Mouse (Mus musculus): Measurements from ENCODE around the gene Dll3. TPM values are rescaled to one million over a fixed set of nuclear protein-coding genes. Genes with fewer than 3 reads are reported as not detected.

The Dll3 gene
- total RNA-seq, 2 experiments from 2014 or later: 0.25 TPM; not detected in 1

DNA sequence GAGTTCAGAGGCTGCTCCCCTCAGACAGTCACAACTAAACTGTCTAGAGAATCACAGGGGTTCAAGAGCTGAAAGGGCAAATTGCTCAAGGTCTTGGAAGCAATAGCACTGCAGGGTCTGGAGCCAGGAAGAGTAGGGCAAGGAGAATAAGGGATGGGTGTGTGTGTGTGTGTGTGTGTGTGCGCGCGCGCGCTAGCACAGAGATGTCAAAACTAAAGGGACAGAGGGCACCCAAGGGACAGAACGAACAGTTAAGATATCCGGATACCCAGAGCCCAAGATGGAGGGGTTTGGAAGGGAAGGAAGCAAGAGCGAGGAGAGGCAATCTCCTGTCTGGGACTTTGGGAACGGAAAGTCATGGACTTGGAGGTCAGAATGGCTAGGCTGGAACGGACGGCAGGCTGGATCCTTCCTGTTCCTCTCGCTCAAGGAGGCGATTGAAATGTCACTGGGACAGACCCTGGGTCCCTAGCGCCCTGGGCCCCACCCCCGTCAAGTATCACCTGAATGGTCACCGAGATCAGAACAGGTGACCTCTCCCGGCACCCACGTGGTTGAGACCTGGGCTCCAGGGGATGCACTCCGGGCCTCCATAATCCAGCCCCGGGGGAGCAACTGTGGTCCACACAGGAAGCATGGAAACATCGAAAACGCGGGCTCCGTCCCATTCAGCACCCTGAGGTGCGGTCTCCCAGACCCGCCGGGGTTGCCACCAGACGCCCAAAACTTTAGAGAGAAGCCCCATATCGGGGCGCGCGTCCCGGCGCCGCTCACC, 9.3 kb upstream of the Dll3 start:
- peak; percentile 12 for ATAC-seq (replicated peaks; ENCODE audit: poor library complexity)

DNA sequence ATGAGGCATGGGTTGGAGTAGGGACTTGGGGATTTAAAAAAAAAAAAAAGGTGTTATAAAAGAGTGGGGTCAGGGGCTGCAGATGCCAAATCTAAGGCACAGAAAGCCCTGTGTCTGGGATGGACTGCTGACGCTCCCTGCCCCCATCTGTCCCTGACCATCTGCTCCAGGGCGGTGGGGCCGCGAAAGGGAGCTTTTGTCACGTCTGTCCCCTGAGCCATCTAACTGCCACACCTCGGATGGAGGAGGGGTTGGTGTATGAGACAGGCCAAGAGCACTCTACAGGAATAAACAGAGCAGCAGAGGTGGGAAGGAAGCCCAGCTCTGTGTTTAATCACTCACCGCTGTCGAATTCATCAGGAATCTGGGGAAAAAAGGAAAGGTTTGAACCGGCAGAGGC, 7.7 kb upstream of the Dll3 start:
- ATAC-seq (replicated peaks; ENCODE audit: poor library complexity): no peak

DNA sequence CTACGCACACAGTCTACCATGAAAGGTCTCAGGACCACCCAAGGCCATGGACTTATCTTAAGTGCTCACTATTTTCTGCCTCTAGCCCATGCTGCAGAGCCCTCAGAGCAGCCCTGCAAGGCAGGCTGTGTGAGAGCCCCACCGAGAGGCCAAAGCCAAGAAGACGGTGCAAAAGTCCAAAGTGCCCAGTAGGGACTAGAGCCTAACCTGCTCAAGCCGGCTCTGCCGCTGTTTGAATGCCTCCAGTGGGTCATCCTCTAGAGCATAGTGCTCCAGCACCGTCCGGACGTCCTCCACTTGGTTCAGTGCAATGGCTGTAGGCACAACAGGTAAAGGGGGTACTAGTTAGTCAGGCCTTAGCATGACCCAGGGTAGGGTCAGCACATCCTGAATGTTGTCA, 4.2 kb upstream of the Dll3 start:
- ATAC-seq (replicated peaks; ENCODE audit: poor library complexity): no peak

DNA sequence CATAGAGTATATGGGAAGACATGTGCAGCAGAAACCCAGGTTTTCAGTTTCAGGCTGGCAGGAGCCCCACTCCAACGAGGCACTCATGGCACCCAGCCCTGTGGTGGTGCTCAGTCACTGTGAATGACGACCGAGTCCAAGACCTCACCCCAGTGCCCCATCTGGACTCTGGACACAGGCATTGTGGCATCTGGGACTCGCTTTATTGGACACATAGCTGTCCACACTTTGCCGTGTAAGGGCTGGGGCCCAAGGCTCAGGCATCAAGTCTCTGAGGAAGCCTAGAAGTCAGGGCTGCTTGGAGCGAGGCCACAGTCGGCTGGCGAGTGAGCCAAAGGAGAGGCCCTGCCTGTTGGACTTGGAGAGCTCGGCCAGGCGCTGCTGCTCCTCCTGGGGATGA, 3.6 kb upstream of the Dll3 start:
- ATAC-seq (replicated peaks; ENCODE audit: poor library complexity): no peak

DNA sequence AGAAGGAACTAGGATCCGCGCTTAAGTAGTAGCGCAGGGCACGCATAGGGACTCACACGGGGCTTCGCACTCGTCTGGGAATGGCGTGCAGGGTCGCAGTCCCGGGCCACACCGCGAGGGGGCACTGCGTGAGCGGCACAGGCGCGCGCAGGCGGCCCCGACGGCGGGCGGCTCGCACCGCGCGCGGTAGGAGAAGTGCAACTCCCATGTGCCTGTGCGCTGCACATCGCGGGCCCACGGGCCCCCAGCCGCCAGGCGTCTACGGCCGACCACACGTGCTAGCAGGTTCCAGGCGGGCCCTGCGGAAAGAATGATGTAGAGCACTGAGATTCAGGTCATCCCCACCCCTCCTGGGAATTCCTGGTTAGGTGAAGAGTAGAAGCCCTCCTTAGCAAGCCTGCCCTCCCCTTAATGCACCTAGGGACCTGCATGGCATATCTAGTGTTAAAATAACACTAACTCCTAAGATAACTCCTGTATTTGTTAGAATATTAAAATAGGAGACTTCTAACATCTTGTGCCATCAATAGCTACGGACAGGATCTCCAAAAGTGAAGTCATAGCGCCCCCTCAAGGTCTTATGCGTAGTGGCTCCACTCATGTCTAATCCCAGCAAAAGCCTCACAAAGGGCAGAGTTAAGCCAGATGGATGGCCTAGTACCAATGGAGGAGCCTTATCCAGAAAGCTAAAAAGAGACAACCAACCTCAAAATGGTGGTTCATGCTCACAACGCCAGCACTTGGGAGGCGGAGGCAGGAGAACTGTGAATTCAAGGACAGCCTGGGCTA, 3.0 kb downstream of the Dll3 start:
- peak; percentile 79 for ATAC-seq (replicated peaks; ENCODE audit: poor library complexity)

DNA sequence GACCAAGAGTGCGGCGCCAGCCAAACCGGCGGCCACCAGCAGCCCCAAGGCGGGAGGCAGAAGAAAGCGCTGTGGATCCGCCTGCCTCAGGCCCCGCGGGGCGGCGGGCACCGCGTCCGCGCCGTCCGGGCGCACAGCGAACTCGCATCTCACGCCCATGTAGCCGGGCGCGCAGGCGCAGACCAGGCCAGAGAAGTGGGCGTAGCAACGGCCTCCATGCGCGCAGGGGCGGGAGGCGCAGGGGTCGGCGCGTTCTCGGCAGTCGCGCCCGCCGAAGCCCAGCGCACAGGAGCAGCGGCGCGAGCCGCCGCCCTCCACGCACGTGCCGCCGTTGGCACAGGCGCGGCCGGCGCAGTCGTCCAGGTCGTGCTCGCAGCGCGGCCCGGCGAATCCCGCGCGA, 7.6 kb downstream of the Dll3 start:
- peak; percentile 57 for ATAC-seq (replicated peaks; ENCODE audit: poor library complexity)

DNA sequence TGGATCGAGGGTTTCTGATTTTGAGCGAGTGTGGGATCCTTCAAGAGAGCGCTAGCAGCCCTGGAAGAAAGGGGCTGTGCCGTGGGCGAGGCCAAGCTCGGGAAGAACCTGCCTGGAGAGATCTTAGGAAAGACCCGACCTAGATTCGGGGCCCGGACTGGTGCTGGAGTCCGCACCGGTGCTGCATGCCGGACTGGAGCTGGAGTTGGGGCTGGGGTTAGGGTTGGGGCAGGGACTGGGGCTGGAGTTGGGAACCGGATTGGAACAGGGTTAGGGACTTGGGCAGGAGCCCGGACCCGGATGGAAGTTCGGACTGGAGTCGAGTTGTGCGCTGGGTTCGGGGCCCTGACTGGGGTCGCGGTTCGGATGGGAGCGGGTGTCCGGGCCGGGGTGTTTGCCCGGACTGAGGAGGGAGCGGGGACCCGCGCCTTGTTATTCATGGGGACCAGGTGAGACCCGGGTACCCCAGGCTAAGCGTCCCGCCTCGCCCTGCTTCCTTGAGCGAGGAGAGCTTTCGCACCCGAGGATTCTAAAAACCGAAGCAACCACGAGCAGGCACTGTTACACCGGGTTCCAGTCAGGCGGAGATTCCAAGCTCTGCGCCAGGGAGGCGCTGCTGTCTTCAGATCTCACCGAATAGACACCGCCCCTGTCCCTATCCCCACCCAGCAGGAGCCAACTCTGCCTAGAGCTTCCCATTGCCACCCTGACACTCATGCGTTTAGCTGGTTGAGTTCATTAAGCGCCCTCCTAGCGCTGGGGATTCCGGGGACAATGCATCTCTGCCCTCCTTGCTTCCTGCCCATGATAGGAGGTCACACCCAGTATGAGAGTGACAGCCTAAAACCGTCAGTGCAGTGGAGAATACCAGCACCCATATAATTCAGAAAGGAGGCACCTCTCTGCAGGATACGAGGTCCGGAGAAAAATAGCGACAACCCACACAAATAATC, 11.1 kb downstream of the Dll3 start, which contains the start of gene Selenov:
Gene Selenov, minus strand, starts transcription at position 549 of the 953 bp plus-strand sequence.
- peak; percentile 37; the same call in 1 of the 2 replicates for ATAC-seq (replicated peaks; ENCODE audit: poor library complexity)

DNA sequence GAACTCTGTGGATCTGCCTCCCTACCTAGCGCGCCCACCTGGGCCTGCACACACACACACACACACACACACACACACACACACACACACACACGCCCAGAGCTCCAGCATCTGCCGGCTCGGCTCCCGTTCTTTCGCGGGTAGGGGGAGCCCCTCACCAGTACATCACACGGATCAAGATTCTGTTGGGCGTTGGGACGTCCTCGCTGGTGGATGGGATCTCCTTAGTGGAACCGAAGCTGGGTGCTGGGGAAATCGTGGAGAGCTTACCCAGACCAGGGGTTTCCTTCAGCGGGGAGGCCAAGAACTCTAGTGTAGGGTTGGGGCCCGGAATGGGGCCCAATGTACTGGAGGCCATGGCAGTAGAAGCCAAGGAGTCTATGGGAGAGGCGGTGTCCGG, 11.9 kb downstream of the Dll3 start:
- no peak for ATAC-seq (replicated peaks; ENCODE audit: poor library complexity)

DNA sequence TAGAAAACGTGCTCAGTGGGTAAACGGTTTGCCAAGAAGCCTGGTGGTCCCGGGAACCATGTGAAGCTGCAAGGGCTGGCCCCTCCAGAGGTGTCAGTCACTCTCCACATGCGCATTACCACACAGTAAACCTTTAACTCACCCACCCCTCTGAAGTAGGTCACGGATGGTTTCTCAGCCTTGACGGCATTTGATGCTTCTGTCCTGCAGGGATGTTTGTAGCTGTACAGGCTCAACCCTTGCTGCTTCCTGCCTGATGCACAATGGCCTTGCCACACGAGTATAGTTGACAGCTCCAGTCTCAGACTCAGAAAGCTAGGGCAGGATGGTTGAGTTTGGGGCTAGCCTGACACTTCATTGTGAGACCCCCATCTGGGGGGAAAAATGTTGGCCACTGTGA, 21.4 kb downstream of the Dll3 start:
- ATAC-seq (replicated peaks; ENCODE audit: poor library complexity): no peak

DNA sequence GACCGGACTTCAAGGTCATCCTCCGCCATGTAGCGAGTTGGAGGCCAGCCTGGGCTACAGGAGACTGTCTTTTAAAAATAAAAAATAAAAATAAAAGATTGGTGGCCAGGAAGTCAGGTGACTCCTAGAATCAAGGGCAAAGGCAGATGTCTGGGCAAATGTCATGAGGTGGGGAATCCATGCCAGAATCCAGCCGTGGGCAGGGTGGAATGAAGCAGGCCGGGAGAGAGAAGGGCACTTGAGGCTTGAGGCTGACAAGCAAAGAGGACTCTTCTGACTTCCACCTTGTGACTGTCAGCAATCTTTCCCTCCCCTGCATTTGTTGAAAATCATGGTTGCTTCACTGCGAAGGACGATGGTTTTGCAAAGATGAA, 23.8 kb downstream of the Dll3 start:
- no peak for ATAC-seq (replicated peaks; ENCODE audit: poor library complexity)

DNA sequence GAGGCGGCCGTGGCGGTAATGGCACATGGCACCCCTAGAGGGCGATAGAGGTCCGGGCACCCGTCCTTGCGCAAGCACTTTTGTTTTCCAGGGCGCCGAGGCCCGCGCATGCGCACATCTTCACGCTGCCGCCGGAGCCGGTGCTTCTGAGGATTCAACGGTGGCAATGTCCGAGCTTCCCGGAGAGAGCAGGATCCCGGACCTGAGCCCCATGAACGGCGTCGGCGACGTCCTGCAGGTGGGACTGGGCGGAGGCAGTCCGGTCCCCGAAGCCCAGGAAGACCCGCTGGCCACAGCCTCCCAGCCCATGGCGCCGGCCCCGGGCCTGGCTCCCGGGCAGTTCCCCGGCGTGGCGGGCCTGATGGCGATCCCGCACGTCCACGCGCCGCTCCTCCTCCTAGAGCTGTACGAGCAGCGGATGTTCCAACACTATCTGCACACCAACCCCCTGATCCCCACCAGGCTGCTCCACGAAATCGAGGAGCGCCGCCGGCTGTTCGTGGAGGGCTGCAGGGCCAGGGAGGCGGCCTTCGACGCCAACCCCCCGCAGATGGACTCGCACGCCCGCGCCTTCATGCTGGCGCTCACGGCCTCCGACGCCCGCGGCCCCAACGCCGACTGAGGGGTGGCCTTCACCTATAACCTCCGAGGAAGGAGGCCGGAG, 24.3 kb downstream of the Dll3 start, which contains the start of gene Eid2b:
Gene Eid2b, plus strand, starts transcription at position 125 of the 664 bp plus-strand sequence.
- peak; percentile 99 for ATAC-seq (replicated peaks; ENCODE audit: poor library complexity)

DNA sequence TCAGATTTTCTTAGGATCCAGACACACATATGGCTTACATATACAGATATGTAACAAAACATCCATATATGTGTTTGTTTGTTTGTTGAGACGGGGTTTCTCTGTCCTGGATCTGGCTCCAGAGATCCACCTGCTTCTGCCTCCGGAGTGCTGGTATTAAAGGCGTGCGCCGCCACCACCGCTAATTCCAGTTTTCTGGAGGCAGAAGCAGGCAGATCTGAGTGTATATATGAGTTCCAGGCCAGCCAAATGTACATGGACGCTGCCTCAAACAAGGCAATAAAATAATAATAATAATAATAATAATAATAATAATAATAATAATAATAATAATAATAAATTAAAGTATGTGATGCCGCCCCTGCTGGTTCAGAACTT, 24.8 kb downstream of the Dll3 start:
- ATAC-seq (replicated peaks; ENCODE audit: poor library complexity): no peak

DNA sequence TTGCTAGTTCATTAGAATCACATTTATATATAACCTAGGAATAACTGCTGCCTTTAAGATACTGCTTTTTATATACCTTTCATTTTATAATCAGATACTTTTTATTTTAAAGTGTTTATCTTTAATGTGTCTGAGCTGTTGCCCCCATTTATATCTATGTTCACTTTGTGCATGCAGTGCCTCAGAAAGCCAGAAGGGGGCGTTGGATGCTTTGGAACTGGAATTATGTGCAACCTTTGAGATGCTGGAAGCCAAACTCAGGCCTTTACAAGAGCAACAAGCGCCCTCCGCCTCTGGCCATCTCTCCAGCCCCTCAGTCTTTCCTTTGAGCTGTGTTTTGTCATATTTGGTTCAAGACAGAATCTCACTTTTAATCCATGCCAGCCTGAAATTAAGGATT, 30.3 kb downstream of the Dll3 start:
- no peak for ATAC-seq (replicated peaks; ENCODE audit: poor library complexity)

DNA sequence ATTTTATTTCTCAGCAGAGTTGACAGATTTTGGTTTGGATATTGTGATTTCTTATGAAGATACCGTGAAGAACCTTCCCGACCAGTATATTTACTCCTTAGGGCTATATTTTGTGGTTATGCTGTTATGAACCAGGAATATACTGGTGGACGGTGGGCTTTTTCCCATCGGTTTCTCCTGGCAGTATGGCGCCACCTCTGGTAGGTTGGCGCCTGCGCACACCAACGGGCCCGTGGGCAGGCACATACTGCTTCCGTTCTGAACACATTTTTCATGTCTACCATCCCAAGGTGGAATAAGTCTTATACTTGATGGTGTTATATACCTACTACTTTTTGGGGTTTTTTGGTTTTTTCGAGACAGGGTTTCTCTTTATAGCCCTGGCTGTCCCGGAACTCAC, 32.7 kb downstream of the Dll3 start:
- no peak for ATAC-seq (replicated peaks; ENCODE audit: poor library complexity)

DNA sequence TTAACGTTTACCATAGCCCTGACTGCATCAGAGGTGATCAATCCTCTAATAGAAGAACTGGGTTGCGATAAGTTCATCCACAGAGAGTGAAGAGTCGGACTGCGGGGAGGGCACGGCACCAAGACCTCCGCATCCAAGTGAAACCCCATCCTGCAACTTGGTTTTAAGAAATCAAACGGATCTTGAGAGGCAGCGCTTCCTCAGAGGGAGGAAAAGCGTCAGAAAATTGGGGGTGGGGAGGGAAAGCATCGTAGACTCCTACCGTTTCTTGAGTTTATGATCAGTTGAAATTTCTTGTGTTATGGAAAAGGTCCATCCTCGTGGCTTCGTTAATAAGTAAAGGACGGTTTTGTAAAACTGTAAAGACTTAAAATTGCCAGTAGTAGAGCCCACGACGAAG, 33.5 kb downstream of the Dll3 start:
- ATAC-seq (replicated peaks; ENCODE audit: poor library complexity): no peak

DNA sequence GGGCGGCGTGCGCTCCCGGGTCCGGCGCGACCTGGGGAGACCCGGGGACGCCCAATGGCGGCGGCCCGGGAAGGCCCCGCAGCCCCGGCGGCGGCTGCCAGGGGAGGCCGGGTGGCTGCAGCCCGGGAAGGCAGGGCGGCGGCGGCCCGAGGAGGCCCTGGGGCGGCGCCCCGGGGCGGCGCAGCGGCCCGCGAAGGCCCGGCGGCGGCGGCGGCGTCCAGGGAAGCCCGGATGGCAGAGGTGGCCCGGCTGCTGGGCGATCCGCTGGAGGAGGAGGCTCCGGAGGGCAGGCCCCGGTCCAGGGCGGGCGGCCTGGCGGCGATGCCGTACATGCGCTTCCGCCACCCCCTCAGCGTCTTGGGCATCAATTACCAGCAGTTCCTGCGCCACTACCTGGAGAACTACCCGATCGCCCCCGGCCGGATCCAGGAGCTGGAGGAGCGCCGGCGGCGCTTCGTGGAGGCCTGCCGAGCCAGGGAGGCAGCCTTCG, 34.0 kb downstream of the Dll3 start:
- peak; percentile 37; the same call in 1 of the 2 replicates for ATAC-seq (replicated peaks; ENCODE audit: poor library complexity)

DNA sequence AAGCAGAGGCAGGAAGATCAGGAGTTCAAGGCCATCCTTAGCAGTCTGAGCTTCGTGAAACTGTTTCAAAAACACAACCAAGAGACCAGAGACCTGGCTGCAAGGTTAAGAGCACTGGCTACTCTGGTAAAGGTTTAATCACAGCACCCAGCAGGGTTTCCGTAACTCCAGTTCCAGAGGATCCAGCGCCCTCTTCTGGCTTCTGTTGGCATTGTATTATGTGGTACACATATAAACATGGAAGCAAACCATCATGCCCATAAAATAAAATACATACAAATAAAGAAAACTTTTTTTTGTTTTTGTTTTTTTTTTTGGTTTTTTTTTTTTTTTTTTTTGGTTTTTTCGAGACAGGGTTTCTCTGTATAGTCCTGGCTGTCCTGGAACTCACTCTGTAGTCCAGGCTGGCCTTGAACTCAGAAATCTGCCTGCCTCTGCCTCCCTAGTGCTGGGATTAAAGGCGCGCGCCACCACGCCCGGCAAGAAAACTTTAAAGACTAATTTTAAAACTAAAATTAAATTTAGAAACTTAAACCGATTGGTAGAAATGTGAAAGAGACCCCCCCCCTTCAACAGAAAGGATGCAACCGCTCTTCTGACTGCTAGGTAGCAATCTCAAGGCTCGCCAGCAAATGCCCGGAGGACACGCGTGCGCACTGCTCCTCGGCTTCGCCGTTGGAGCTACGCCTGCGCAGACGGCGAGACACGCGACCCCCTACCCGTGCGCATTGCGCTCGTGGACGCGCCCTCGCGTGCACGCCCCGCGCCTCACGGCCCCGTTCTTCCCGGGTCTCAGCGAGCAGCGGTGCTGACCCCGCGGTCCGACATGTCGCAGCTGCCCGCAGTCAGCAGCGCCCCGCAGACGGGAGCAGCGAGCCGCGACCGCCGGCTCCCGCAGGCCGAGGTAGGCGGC, 34.7 kb downstream of the Dll3 start, which contains the start of gene Eid2:
Gene Eid2, plus strand, starts transcription at position 753 of the 913 bp plus-strand sequence.
- ATAC-seq (replicated peaks; ENCODE audit: poor library complexity): peak; percentile 59

DNA sequence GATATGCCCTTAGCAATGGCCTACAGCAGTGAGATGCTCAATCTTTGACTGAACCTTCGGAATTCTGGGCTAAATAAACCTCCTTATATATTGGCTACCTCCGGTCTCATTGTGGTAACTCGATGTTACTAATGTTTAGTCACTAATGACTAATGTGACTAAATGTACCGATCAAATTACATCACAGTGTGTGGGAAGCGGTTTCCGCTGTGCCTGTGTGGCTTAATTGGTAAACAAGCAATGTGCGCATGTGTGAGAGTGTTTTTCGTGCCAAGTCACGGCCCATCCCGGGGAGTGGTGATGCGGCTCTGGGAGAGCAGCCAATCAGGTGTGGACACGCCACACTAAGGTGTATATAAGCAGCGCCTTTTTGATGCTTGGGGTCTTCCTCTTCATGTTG, 36.6 kb downstream of the Dll3 start:
- ATAC-seq (replicated peaks; ENCODE audit: poor library complexity): no peak

DNA sequence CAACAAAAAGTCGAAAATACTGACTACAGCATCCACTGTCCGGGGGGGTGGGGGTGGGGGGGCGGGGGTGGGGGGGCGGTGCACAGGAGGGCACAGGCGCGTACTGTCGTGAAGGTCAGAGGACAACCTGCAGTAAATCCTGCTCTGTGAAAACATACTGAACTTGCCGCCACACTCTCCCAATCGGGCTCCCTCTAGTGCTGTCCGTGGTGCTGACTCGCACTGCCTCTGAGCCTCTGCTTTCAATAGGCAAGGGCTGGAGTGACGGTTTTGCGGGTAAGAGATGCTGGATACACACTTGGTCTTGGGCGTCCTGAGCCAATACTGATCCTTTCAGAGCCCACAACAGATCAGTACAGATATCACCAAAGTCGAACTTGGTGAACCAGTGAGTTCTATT, 38.3 kb downstream of the Dll3 start:
- ATAC-seq (replicated peaks; ENCODE audit: poor library complexity): peak; percentile 95
